Mouse (Mus musculus) bone marrow, adult 2 months (tissue): Measurements from ENCODE around the gene Plxna3.
A peak's percentile ranks its signal among the peaks of the same experiment; 100 is the strongest.

ENCODE experiments used
- CTCF ChIP-seq: fragments of 200-500 bp; IDR thresholded peaks from 2 replicates; pipeline ENCODE4 v1.5.1; 2011; ENCODE audit warnings: low read length, control low read depth; ENCODE audit not compliant: control insufficient read depth, insufficient read depth
- POLR2A ChIP-seq: fragments of 200-500 bp; IDR thresholded peaks from 2 replicates; pipeline ENCODE4 v1.6.1; 2011; ENCODE audit warnings: low read depth, mild to moderate bottlenecking, control low read depth, low read length, borderline replicate concordance; ENCODE audit not compliant: control insufficient read depth

DNA sequence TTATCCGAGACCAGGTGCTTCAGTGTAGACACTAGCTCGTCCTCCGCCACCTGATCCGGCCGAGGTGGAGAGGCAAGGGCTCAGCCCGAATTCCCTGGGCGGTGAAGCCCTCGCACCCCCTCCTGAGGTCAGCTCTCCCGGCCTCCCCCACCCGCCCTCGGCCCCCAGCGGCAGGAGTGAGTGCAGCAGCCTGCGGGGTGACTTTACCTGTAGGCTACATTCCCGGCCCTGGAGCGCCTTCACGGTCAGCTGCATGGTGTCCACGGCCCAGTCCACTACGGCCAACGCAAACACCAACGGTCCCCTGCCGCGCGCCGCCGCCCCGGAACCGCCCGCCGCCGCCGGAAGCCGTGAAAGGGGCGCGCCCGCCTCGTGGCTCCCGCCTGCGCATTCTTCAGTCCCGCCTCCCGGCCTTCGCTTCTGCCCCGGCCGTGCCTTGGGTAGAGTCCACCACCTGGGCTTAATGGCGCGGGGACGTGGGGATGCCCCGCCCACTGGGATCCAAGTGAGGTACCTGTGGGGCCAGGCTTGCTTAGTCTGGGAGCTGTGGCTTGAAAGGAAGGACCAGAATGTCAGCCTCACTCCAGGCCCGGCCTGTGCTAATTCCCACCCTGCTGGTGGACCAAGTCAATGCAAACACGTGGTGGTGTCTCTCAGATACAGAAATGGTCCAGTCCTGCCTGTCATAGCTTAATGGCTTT, 39.5 kb downstream of the Plxna3 start:
- TF ChIP-seq CTCF (no peak), POLR2A (peak; percentile 37; the same call in 1 of the 2 replicates)
